Mouse (Mus musculus): Measurements from ENCODE around the gene Kmt2e. TPM values are rescaled to one million over a fixed set of nuclear protein-coding genes. Genes with fewer than 3 reads are reported as not detected.

The Kmt2e gene
- total RNA-seq (2015; ENCODE audit: low replicate concordance): 54.5 and 85.1 TPM in 2 replicates
- total RNA-seq (2017; ENCODE audit: low replicate concordance): 70.8 and 88.7 TPM in 2 replicates

DNA sequence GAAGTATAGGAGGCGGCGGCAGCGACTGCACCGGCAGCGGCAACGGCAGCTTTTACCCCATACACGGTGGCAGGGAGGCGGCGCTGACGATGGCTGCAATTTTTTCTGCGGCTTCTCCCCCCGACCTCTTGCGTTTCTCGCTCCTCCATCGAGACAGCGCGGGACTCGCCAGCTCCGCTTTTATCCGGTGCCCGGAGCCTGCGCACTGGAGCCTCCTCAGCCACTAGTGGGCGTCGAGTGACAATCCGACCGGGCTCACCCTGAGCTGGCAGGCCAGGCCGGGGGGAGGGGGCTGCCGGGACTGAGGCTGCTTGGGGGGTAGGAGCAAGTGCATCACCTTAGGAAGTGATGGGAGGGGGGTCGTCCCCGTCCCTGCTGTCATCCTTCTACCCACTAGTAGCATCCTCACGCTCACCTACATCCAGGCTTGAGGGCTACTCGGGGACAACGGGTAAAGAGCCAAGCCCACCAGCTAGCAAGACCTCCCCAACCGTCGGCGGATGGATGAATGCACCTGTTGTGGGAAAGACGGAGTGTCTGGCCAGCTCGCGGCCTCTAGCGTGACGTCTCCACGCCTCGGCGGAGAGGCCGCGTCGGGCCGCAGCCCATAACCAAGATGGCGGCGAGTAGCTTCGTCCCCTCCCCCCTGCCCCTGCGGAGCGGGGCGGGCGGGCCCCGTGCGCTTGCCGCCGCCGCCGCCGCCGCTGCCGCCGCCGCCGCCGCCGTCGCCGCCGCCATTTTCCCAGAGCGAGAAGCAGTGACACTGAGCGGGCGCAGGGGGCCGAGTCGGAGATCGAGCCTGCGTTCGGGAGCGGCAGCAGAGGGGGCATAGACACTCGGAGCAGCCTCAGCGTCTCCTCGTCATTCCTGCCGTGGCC, at the start of gene Kmt2e:
TSS of gene Kmt2e (plus strand) at position 722 of the 878 bp plus-strand sequence.
- peak; percentile 58 for ATAC-seq (replicated peaks; ENCODE audit: low FRiP score, poor library complexity, severe bottlenecking)

GRCm38 (mm10) chr5:23385136-23385535, 49.1 kb upstream of the Kmt2e start:
- no peak for ATAC-seq (replicated peaks; ENCODE audit: low FRiP score, poor library complexity, severe bottlenecking)

DNA sequence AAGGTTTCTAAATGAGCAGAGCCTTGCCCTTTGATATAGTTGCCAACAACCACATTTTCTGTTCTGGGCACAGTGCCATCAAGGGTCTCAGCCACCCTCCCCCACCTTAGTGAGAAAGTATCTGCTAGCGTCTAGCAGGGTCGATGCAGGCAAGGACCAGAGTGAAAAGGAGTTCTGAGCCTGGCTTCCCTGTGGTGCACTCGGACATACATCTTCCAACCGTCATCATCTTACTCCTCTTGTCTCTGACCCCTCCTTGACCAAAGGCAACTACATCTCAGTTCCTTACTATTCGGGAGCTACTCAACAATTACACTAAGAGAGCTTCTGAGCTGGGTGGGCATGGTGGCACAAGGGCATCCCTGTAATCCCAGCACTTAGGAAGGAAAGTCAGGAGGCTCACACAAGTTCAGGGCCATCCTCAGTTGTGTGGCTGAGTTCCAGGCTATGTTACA, 48.5 kb upstream of the Kmt2e start:
- no peak for ATAC-seq (replicated peaks; ENCODE audit: low FRiP score, poor library complexity, severe bottlenecking)

- peak; percentile 83 for ATAC-seq (replicated peaks; ENCODE audit: low FRiP score, poor library complexity, severe bottlenecking)
These were observed 47.5 kb upstream of the Kmt2e start for GRCm38 (mm10) chr5:23386562-23387312.

- ATAC-seq (replicated peaks; ENCODE audit: low FRiP score, poor library complexity, severe bottlenecking): no peak
These were observed 47.0 kb upstream of the Kmt2e start for GRCm38 (mm10) chr5:23387313-23387666.

DNA sequence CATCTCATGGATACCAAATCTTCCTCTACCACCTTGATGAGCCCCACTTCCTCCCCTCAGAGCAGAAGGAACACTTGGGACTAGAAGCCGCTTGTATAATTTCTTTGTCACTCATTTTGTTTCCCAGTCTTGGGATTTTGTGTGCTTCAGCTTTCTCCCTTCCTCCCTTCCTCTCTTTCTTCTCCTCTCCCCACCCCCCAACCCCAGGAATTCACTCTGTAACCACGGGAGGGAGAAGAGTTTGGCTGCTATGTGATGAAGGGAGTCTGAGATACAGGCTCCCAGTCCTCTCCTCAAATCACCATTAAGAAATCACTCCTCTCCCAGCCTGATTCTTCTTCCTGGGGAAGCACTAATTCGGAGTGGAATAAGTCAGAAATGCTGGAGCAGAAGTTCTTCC, 46.1 kb upstream of the Kmt2e start:
- no peak for ATAC-seq (replicated peaks; ENCODE audit: low FRiP score, poor library complexity, severe bottlenecking)

DNA sequence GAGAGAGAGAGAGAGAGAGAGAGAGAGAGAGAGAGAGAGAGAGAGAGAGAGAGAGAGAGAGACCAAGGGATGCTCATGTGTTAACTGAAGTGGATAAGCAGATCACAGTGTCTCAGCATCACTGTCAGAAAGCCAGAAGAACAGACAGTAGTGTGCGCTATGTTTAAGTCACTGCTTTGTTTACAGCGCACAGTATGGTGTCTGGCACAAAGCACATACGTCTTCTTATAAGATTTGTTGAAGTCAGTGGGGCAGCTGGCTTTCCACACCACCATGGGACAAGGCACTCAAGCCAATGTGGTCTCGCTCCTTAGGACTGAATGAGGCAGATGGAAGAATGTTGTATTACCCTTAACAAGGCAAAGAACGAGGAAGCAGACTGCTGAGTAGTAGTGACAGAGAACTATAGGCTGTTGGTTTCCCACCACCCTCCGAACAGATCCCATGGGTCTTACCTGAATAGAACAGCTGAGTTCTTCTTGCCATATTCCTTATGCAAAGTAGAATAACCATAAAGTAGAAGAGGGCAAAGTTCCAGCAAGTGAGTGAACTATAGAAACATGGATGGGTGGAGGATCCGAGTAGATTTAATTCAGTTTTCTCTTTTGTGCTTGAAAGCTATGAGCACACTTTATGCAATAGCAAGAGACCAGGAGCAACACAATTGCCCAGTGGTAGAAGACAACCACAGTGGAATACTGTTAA, 44.5 kb upstream of the Kmt2e start:
- ATAC-seq (replicated peaks; ENCODE audit: low FRiP score, poor library complexity, severe bottlenecking): no peak

DNA sequence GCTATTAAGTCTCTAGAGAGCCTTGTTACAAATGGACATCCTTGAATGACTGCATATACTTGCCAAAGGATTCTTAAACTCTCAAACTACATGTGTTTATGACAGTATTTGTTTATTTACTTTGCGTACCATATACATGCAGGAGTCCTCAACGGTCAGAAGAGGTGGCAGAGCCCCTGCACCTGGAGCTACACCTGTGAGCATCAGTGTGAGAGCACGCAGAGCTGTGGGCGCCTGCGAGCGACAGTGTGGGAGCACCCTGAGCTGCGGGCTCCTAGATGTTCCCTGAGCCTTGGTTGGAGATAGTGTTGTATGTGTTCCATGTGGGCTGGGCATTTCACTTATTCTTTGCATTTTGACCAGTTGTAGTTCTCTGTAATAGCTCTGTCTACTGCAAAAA, 42.5 kb upstream of the Kmt2e start:
- no peak for ATAC-seq (replicated peaks; ENCODE audit: low FRiP score, poor library complexity, severe bottlenecking)

DNA sequence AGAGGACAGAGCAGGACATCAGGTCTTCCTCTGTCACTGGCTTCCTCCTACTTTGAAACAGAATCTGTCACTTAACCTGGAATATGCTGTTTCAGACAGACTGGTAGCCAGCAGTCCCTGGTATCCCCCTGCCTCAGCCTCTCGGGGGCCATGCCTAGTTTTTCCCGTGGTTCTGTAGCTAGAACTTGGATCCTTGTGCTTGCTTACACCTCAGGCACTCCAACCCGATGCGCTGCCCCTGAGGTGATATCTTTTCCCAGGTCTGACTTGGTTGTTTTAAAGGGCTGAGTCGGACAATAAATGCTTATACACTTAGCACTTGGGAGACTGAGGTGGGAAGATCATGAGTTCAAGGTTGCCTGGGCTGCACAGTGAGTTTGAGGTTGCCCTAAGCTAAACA, 40.4 kb upstream of the Kmt2e start:
- ATAC-seq (replicated peaks; ENCODE audit: low FRiP score, poor library complexity, severe bottlenecking): no peak; the same call in 1 of the 2 replicates

GRCm38 (mm10) chr5:23394366-23395145, 39.7 kb upstream of the Kmt2e start:
- ATAC-seq (replicated peaks; ENCODE audit: low FRiP score, poor library complexity, severe bottlenecking): no peak

DNA sequence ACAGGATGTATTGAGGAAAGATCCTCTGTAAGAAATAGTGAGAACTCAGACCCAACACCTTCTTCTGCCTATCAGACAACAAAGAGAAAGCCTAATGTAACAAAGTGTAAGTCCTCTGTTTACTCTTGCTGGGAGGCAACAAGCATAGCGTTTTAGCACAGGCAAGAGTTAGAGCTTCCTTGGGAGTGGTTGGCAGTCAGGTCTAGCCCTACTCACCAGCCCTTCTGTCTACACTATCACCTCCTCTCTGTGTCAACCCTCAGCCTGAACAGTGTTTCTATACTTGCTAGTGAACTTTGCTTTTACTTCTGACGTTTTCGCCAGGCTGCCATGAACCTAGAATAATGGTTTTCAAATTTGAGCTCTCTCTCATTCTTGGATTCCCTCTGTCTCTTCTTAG, 38.5 kb upstream of the Kmt2e start:
- ATAC-seq (replicated peaks; ENCODE audit: low FRiP score, poor library complexity, severe bottlenecking): no peak

GRCm38 (mm10) chr5:23396756-23397155, 37.5 kb upstream of the Kmt2e start:
- ATAC-seq (replicated peaks; ENCODE audit: low FRiP score, poor library complexity, severe bottlenecking): no peak

DNA sequence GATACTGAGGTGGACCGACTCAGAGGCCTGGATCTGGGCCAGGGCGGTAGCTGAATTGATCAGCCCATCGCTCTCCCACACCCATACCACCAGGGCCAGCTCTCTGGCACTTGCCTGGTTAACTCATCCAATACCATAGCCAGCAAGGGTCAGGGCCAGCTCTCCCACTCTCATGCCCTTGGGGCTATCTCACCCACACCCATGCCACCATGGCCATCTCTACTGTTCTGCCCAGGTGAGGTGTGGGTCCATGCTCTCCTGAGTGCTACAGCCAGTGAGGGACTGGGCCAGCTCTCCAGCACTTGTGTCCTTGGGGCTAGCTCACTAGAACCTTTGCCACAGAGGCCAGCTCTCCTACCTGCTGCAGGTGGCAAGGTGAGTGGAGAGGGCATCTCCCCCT, 34.1 kb upstream of the Kmt2e start:
- no peak for ATAC-seq (replicated peaks; ENCODE audit: low FRiP score, poor library complexity, severe bottlenecking)

GRCm38 (mm10) chr5:23400868-23401267, 33.4 kb upstream of the Kmt2e start:
- no peak for ATAC-seq (replicated peaks; ENCODE audit: low FRiP score, poor library complexity, severe bottlenecking)

DNA sequence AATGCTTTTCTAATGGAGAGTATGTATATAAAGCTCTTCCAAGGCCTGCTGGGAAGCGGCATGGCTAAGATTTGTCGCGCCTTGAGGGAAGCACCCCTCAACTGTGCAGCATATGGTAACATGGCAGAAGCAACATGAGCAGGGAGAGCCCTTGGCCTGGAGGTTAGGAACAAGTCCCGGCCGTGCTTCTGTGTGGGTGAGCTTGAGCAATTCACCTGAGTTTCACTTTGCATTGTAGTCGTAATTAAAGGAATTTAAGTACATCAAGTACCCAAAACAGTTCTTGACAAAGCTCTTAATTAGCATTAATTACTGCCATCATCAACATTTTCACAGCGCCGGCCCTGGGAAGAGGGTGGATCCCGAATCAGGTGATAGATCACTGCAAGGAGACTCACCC, 32.9 kb upstream of the Kmt2e start:
- ATAC-seq (replicated peaks; ENCODE audit: low FRiP score, poor library complexity, severe bottlenecking): no peak

GRCm38 (mm10) chr5:23401999-23402398, 32.2 kb upstream of the Kmt2e start:
- ATAC-seq (replicated peaks; ENCODE audit: low FRiP score, poor library complexity, severe bottlenecking): no peak

DNA sequence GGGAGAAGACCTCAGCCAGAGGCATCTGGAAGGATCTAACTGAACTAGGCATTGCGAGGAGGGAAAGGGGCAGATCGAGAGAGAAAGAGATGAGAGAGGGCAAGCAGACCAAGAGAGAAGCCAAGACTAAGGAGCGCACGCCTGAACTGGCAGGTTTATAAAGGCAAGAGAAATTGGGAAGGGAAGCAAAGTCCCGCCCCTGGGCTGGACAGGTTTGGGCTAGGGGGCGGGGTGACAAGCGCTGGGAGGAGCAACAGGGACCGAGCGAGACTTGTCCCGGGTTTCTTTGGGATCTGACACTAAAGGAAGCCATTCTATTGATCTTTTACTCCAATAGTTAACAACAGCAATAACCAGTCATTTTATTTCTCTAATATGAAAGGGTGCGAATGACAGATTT, 31.1 kb upstream of the Kmt2e start:
- ATAC-seq (replicated peaks; ENCODE audit: low FRiP score, poor library complexity, severe bottlenecking): no peak

GRCm38 (mm10) chr5:23405666-23406404, 28.4 kb upstream of the Kmt2e start:
- ATAC-seq (replicated peaks; ENCODE audit: low FRiP score, poor library complexity, severe bottlenecking): no peak

GRCm38 (mm10) chr5:23406405-23406745, 27.9 kb upstream of the Kmt2e start:
- ATAC-seq (replicated peaks; ENCODE audit: low FRiP score, poor library complexity, severe bottlenecking): no peak

Measured in erythroblast, adult 5-6 weeks (primary cell).